Mouse (Mus musculus): ENCODE results near the gene Gja5.
"Not testable (repeated sequence)": the region's sequence is repeated elsewhere in the genome, so short reads cannot be mapped to it uniquely, and the experiment has no call there.

The Gja5 gene

DNA sequence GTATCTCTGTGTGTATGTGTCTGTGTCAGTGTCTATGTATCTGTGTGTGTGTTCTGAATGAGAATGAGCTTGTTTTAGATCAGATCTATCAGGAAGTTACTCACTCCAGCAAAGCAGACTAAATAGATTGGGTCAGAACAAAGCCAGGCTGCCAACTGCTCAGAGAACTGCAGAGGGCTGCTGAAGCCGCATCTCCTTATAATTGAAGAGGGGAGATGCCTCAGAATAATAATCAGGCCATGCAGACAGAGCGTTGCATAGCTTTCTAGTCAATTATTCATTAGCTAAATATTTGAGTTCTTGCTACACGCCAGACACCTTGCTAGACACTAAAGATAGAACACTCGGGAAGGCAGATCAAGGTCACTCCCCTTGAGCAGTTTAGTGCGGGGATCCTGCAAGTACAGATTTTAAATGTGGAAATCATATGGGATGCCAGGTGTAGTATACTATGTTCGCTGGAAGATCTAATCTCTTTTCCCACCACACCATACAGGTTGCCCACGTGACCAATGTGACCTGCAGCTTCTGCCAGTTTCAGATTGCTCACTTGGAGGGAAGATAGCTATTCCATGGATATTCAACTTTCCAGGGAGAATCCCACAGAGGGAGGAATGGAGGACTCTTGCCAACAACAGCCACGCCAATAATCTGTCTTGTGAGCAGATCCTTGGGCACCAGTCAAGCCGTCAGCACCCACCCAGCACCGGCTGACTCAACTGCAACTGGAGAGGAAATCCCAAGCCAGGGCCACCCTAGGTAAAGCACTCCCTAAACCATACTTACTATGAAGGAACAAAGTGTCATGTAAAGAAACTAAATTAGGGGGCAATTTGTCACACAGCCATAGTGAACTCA lies 196.5 kb downstream of the Gja5 start:
- in situ Hi-C loops (cut with MboI) = no loop called here

GRCm38 (mm10) chr3:97103946-97104345 lies 199.5 kb downstream of the Gja5 start:
- in situ Hi-C loops (cut with MboI) = not testable (repeated sequence)

DNA sequence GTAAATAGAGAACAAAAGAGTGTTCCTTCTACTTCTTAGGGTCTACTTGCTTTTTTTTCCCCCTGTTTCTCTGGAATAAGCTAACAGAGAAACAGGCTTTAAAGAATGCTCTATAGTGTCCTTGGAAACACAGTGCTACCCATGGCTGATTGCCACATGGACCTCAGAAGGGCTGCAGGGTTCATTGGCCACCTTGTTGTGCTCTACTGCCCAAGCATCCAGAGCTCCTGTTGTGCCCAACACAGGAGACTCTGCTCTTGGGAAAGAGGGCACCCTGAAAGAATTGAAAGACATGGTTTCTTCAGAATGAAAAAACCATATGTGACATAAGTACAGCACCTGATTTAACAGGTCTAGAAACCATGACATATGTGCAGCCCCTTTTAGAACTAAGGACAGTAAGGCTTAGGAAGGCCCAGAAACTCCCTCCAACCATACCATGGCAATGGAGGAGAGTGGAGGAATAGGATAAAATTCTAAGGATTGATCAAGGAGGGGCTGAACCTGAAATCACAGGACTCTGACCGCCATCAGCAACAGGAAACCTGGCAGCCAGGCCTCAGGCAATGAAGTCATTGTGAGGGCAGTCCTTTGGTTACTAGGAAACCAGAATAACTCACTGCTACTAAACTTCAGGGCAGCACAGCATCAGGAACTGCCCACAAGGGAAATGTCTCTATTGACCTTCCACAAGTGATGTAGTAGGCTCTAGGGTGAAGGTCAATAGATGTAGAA lies 200.4 kb downstream of the Gja5 start:
- in situ Hi-C loops (cut with MboI) = no loop called here

- in situ Hi-C loops (cut with MboI) = no loop called here
Measured at GRCm38 (mm10) chr3:97117511-97117910, 213.0 kb downstream of the Gja5 start.

DNA sequence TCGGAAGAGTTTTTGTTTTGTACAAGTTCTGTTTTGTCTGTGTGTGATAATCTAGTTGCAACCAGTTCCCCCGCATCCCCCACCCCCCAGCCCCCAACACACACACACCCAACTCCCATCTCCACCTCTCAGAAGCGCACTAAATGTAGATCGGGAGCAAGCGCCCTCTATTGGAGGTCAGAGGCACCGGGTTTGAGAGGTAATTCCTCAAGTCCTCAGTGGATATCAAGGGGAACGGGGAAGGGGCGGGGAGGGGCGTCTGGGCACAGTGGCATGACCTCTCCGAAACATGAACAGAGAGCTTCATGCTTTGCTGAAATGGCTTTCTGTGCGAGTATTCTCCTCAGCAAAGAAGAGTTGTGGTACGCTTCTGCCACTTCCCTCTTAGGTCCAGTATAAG lies 213.8 kb downstream of the Gja5 start:
- in situ Hi-C loops (cut with MboI) = no loop called here

GRCm38 (mm10) chr3:97124193-97124592 lies 219.7 kb downstream of the Gja5 start:
- in situ Hi-C loops (cut with MboI) = no loop called here
